Mouse (Mus musculus): ENCODE results near the gene Trib3.
"Not testable (repeated sequence)": the region's sequence is repeated elsewhere in the genome, so short reads cannot be mapped to it uniquely, and the experiment has no call there.

The Trib3 gene

GRCm38 (mm10) chr2:152343329-152344213 lies at the start of gene Trib3:
TSS of gene Trib3 (minus strand) at chr2:152344032.
- peak; percentile 69 to 79 for DNase-seq

GRCm38 (mm10) chr2:152393225-152394017 lies 49.6 kb upstream of the Trib3 start:
- no peak for DNase-seq

GRCm38 (mm10) chr2:152392786-152393185 lies 49.0 kb upstream of the Trib3 start:
- no peak for DNase-seq

- DNase-seq, result no peak
These were observed 40.4 kb upstream of the Trib3 start for GRCm38 (mm10) chr2:152384191-152384590.

DNA sequence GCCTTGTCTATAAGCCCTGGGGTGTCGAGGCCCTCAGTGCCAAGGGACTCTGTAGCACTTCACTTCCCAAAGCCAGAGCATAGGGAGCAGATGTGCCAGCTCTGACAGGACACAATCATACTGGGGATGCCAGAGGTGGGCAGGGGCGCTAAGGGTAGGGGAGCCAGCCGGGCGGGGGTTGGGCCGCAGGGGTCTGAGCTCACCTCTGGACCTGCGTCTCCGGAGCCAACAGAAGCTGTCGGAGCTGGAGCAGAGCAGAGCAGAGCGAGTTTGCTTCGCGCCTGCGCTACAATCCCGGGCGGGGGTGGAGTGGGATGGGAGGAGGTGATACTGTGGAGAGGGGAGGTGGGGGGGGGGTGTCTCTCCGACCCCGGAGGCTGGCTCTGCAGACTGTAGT lies 32.5 kb upstream of the Trib3 start, which contains the start of gene Nrsn2:
Gene Nrsn2 (minus strand): TSS at position 294 of the 397 bp plus-strand sequence.
- DNase-seq, result no peak

DNA sequence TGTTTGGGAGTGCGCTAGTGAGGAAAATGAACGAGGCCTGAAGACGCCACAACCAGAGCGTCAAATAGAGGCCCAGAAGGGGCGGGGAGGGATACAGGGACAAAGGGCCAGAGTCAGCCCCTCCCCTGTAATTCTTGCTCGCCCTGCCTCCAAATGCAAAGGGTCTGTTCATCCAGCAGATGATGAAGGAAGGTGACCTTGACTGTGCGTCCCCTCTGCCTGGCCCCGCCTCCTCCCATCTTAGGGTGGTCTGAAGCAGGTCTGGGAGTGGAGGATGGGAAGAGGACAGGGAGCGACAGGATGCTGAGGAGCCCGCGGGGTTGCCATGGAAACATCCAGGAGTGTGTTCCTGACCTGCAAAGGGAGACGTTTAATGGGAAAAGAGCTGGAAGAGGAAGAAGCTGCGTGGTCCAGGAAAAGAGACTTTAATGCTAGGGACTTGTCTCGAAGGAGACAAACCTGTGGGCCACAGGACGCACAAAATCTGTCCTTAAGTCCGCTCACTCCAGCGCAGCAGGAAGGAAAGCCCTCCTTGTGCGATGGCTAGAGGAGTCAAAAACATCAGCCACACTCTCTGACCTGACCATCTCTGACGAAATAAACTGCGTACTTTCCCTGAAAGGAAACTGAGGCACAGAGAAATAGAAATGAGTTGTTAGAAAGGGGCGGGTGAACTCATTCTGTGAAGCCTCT lies 32.0 kb upstream of the Trib3 start:
- no peak for DNase-seq

GRCm38 (mm10) chr2:152373547-152373946 lies 29.7 kb upstream of the Trib3 start:
- no peak for DNase-seq

- no peak for DNase-seq
These were observed 28.8 kb upstream of the Trib3 start for GRCm38 (mm10) chr2:152372661-152373060.

GRCm38 (mm10) chr2:152372104-152372503 lies 28.3 kb upstream of the Trib3 start:
- DNase-seq, result no peak

- DNase-seq, result peak in 1 of 2 experiments; percentile 40
These were observed 24.8 kb upstream of the Trib3 start for GRCm38 (mm10) chr2:152368532-152369140.

GRCm38 (mm10) chr2:152367917-152368316 lies 24.1 kb upstream of the Trib3 start:
- no peak for DNase-seq

DNA sequence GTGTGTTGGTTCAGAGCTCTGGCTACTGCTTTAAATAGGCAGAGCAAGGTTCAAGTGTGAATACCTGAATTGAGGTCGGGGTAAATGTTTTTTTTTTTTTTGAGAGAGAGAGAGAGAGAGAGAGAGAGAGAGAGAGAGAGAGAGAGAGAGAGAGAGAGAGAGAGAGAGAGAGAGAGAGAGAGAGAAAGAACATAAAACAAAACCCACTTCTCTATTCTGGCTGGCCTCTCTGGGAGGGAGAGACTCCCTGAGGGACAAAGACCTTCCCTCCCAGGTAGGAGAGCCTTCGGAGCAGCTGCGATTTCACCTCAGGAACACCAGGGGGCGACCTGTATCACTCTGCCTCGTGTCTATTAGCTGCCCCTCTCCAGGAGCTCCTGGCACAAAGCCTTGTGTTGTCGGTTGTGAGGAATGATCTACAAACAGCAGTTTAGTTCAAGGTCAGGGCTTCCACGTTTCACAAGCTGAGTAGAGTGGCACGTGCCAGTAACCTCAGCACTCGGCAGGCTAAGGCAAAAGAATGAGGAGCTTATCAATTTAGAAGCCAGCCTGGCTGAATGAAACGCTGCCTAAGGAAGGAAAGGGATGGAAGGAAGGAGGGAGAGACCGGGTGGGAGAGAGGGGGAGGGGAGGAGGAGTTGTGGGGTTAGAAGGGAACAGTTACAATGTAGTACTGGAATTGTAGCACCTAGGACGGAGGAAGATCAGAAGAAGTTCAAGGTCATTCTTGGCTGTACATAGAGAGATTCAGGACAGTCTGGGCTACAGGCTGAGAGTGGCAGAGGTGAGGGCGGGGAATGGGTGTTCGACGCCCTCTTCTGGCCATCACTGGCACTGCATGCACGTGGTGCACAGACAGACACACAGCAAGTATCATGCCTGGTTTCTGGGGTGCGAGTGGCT lies 19.7 kb upstream of the Trib3 start:
- peak; percentile 22 to 60 for DNase-seq

- no peak for DNase-seq
These were observed 17.4 kb upstream of the Trib3 start for GRCm38 (mm10) chr2:152361193-152361592.

DNA sequence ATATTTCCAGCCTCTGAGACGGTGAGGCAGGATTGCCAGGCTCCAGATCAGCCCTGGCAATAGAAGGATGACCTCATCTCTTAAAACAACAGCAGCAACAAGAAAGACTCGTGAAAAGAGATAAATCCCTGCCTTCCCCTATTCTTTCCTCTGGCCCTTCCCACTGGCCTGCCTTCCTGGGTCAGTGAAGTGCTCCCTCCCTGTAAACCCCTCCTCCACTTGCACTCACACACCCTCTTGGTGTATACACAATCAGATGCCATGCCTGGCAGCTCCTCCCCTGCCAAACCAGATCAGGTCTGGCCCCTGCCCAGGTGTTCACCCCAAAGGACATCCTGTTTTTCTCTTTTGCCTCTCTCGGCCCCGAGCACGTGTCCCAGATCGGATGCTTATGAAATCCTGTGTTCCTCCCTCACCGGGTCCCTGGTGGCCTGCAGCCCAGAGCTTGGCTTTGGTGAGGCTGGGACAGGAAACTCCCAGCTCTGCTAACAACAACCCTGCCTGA lies 16.5 kb upstream of the Trib3 start:
- DNase-seq, result peak; percentile 5 to 11

GRCm38 (mm10) chr2:152359616-152360015 lies 15.8 kb upstream of the Trib3 start:
- no peak for DNase-seq

- DNase-seq, result not testable (repeated sequence)
These were observed 15.1 kb upstream of the Trib3 start for GRCm38 (mm10) chr2:152358977-152359376.

- no peak for DNase-seq
These were observed 13.4 kb upstream of the Trib3 start for GRCm38 (mm10) chr2:152357254-152357653.

- no peak for DNase-seq
These were observed 6.2 kb upstream of the Trib3 start for GRCm38 (mm10) chr2:152349842-152350540.

DNA sequence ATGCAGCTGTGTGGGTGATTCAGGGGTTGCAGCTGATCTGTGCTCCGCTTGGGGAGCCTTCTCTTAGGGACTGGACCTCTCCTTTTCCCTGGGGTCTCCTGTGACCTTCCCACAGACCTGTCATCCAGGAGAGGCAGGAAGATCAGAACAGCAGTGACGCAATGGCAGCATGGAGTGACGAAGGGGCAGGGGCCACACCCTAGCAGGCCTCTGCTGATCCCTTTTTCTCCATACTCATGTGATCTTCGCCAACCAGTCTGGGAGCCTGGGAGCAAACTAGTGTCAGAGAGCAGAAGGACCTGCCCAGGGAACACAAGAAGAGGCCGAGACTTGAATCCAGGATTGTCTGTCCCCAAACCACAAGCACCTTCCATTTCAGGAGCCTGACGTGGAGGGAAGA lies 5.4 kb upstream of the Trib3 start:
- no peak for DNase-seq

- DNase-seq, result no peak
These were observed 3.9 kb upstream of the Trib3 start for GRCm38 (mm10) chr2:152347722-152348121.
